Mouse (Mus musculus): ENCODE results near the gene Lpcat2.

The Lpcat2 gene

DNA sequence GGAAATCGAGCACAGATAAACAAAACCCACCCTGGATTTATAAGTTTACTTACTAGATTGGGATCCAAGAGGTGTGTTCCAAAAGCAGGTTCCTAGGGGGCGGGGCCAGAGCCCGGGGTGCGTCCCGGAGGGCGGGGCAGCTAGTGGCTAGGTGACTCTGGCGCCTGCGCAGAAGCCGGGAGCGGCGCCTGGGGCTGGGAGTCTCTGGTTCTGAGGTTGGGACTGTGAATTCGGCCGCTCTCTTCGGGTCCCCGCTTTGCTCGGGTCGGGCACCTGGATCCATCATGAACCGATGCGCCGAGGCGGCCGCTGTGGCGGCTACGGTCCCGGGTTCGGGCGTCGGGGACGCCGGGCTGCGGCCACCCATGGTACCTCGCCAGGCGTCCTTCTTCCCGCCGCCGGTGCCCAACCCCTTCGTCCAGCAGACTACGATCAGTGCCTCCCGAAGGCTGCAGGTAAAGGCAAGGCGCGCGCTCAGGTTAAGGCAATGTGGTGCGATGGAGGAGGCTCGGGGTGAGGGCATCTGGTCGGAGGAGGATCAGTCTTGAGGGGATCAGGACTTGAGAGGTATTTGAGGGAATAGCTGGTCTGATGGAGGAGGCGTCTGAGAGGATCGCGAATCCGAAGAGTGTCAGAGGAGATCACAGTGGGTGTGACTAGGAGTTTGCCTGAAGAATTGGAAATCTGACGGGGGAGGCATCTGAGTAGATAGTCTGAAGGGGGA is at the start of gene Lpcat2:
Lpcat2 (plus strand) TSS at position 169 of the 724 bp plus-strand sequence.
- DNase-seq (ENCODE audit: low read depth in 1 of 2, low spot score in 2 of 2), result peak in 1 of 2 experiments; percentile 54

DNA sequence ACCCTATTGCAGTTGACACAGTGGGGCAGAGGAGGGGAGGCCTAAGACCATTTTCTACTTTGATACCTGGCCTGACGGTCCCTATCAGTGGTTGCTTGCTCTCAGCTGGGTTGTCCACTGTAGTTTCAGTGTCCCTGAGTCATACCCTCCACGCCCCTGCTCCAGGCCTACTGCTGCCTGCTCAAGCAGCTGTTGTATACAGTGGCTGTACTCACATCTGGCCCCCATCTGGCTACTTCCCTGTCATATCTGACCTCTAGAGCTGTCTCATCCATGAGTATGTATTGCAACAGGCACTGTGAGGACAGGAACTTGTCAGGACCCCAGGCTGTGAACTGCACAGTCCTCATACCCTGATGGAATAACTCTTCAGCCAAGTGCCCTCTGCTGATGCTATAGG is 42.4 kb upstream of the Lpcat2 start:
- DNase-seq (ENCODE audit: low read depth in 1 of 2, low spot score in 2 of 2), result no peak

DNA sequence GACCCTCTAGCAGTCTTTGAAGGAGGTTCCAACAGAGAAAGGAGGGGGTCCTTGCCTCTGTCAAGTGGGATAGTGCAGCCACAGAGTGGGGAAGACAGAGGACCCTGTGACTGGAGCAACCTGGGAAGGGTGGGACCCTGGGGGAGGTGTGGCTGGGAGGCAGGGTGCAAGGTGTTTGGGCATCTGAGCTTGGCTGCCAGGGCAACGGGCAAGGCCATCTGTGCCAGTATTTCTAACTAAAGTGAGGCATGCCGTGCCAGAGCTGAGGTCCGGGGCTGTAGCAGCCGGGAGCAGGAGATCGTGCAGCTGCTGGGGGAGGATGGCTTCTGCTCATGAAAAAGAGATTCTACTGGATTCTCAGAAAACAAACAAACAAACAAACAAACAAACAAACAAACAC is 39.5 kb upstream of the Lpcat2 start:
- DNase-seq (ENCODE audit: low read depth in 1 of 2, low spot score in 2 of 2), result no peak

DNA sequence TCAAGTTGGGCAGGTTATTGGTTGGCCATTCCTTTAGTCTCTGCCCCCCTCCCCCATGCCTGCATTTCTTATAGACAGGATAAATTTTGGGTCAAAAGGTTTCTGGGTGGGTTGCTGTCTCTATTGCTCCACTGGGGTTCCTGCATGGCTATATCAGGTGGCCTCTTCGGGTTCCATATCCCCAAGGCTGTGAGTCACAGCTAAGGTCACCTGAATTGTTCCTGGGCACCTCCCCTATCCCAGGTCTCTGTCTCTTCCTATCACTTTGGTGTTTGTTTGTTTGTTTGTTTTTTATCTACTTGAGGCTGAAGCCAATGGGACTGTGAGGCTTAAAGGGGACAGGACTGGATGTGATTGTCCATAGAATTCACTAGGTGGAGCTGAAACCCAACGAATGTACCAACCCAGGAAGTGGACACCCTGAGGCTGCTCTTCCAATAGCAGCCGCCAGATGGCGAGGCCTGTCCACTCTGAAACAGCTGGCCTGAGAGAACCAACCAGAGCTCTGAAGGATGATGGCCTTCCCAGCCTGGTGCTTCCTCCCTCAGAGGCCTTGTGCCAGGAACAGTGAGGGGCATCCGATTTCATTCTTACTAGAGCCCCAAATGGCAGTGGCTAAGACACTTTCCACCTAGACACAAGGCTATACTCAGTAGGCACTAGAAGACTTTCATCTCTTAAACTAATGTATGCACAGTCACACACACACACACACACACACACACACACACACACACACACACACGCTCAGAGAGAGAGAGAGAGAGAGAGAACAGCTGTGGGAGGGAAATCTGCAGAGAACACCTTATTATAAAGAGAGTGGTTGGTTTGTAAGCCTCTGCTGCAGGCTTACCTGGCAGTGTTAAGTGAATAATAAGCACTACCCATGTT is 37.0 kb upstream of the Lpcat2 start:
- peak; percentile 35 to 75 for DNase-seq (ENCODE audit: low read depth in 1 of 2, low spot score in 2 of 2)

DNA sequence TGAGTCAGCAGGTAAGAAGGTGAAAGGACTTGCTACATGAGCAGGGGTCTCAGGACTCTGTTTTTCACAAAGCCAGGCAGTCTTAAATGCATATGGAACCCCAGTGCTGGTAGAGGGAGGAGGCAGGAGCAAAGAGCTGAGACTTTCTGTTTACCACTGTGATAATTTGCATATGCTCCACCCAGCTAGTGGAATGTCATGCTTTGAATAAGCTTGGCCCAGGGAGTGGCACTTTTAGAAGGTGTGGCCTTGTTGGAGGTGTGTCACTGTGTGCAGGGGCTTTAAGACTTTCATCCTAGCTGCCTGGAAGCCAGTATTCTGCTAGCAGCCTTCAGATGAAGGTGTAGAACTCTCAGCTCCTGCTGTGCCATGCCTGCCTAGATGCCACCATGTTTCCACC is 34.0 kb upstream of the Lpcat2 start:
- no peak for DNase-seq (ENCODE audit: low read depth in 1 of 2, low spot score in 2 of 2)

DNA sequence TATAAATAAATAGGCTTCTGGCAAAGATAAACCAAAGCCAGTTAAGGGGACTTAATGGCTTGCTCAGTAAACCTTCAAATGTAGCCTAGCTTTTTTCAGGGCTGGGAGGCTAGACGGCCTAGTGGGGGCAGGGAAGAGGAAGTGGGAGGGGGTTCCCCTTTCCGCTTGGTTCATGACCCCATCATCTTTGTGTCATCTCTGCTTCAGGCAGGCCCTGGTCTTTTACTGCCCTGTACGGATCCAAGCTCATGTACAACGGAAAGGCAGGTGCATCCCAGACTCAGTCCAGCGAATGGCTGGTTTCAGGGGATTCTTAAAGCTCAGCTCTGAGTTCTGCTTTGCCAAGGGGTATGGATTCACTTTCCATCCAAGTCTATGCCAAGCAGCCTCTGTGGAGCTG is 32.8 kb upstream of the Lpcat2 start:
- peak in 1 of 2 experiments; percentile 34 for DNase-seq (ENCODE audit: low read depth in 1 of 2, low spot score in 2 of 2)

DNA sequence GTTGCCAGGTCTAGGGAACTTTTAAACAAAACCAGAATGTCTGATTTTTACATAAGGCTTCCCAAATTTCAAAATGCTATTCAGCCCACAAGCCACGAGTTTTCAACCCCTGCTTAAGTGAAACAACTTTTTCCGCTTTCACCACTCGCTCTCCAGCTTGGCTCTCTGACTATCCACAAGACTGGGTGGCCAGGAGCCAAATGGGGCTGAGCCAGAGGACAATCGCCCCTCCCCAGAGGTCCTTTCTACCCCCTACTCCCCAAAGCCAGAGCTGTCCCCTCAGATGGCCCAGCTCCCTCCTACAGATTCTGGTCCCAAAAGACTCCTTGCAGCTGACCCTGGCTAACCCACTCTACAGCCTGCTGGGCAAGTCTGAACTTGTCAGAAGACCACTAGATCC is 29.1 kb upstream of the Lpcat2 start:
- DNase-seq (ENCODE audit: low read depth in 1 of 2, low spot score in 2 of 2), result no peak

DNA sequence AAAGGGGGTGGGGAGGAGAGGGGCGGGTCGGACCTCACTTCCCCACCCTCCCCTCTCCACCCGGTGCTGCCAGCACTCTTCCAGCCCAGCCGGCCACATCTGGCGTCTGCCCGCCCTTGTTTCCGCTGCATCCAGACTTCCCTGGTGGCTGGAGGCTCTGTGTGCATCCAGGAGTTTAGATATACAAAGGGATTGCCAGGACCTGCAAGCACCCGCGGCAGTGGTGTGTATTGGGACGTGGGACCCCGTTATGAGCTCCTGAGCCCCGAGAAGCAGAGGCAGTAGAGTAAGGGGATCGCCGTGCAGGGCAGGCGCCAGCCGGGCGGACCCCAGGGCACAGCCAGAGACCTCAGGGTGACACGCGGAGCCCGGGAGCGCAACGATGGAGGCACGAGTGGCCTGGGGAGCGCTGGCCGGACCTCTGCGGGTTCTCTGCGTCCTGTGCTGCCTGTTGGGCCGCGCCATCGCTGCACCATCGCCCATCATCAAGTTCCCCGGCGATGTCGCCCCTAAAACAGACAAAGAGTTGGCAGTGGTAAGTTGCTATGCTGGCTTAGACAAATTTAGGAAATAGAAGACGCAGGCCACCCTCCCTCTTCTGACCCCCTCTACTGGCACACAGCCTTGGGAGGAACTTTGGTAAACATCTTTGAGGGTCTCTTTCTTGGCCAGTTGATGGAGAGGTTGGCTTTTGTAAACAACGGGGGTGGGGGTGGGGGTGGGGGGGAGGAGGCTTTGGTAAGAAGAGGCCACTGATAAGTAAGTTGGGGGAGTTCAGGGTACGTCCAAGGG is 27.7 kb upstream of the Lpcat2 start, which contains the start of gene Mmp2:
Mmp2 (plus strand) TSS at position 49 of the 792 bp plus-strand sequence.
- no peak for DNase-seq (ENCODE audit: low read depth in 1 of 2, low spot score in 2 of 2)

DNA sequence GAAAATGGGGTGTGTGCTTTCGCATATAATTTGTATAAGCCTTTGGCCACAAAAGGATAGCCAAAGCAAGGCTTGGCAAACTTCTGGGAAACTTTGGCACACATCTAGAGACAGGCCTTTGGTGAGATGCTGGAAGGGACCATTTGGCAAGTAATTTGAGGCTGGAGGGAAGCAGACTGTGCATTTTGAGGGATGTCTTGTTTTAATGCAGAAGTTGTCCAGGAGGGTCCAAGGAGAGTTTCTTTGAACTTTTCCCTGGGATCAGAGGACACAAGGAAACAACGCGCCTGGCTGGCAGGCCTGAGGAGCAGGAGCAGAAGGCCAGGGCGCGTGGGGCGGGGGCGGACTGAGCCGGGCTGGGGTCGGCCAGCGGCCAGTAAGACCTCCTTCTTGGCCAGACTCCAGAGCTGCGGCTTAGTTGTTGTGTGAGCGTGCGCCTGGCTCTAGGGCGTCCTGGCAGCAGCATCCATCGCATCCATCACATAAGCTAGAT is 26.8 kb upstream of the Lpcat2 start:
- DNase-seq (ENCODE audit: low read depth in 1 of 2, low spot score in 2 of 2), result no peak

DNA sequence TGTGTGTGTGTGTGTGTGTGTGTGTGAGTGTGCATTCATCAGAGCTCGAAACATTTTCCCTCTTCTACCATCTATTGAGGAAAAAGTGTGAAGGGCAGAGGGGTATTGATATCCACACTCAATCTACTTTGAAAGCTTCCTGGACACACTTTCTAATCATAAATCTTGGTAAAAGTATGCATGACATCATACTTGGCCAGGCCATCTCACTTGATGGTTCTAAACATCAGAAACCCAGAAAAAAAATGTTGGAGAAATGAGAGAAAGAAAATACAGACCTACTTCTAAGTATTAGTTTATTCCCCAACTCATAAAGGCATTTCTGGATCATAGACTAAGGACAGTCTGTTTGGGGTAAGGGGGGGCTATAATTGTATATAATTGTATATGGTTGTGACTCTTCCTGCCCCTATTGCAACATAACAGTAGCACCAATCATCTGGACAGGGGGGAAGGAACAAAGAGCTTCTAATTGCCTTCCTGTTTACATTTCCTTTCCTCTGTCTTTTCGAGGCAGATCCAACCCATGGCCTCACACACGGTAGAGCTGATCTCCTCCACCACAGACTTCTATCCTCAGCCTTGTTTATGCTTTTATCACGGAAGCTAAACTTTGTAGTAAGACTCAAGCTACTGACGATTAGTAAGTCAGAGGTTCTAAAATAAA is 20.9 kb upstream of the Lpcat2 start:
- DNase-seq (ENCODE audit: low read depth in 1 of 2, low spot score in 2 of 2), result no peak

DNA sequence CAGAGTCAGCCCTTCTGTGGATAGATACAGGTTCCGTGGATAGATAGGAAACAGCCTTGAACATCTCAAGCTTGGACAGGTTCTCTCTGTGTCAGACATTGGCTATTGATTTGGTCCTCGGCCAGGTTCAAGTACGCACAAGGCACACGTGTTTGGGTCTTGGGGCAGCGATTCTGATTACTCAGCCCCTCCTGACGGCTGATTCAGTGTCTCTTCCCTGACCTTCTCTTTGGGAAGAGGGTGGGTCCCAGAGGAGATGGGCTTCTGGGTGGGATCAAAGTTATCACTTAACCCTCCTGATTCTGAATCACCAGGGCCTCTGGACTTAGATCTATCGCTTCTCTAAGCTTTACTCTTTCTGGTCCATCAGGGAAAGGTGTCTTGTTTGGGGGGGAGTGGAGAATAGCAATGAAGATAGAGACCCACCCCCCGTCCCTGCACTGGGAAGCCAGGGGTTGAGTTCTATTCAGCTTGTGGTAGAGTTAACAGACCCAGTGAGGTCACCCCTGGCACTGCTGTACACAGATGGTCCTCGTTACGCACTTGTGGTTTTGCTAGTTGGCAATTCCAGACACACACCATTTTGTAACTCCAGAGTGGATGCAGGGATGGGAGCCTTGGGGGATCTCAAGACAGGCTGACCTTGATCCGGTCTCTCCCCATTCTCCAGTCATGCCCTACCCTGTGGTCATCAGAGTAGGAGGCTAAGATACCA is 20.2 kb upstream of the Lpcat2 start:
- DNase-seq (ENCODE audit: low read depth in 1 of 2, low spot score in 2 of 2), result no peak

DNA sequence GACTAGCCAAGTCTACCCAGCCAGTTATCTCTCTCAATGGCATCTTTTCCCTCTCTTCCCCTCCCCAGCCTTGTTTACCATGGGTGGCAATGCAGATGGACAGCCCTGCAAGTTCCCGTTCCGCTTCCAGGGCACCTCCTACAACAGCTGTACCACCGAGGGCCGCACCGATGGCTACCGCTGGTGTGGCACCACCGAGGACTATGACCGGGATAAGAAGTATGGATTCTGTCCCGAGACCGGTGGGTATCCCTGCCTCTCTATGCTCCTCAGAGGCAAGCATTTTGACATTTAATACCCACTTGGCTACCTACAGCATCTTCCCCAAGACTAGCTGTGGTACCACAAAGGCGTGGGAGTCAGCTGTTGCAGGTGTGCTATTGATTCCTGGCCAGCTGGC is 19.2 kb upstream of the Lpcat2 start:
- DNase-seq (ENCODE audit: low read depth in 1 of 2, low spot score in 2 of 2), result no peak

DNA sequence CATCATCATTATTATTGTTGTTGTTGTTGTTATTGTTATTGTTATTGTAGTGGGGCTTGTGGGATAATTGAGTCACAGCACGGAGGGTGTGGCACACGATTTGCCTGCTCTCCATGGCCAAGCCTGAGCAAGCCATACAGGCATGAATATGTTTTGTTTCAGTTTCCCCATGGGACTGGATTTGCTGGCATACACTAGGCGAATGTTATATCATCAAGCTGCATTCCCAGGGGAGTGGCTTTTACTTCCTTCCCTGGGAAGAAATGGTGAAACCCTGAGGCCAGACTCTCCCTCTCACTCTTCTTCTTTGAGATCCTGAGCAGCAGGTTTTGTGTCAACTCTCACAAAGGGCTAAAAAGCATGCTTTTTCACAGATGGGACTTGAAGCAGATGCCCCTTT is 16.5 kb upstream of the Lpcat2 start:
- no peak for DNase-seq (ENCODE audit: low read depth in 1 of 2, low spot score in 2 of 2)

DNA sequence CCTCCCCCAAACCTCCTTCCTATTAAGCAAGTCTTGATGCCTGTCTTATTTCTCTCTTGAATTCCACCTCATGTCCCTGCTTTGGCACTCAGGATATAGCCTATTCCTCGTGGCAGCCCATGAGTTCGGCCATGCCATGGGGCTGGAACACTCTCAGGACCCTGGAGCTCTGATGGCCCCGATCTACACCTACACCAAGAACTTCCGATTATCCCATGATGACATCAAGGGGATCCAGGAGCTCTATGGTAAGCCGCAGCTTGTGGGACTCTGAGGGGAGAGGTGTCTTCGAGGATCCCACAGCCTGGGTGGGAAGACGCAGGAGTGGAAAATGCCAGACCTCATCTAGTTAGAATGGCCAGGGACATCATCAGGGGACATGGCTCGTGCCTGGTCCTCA is 16.0 kb upstream of the Lpcat2 start:
- no peak for DNase-seq (ENCODE audit: low read depth in 1 of 2, low spot score in 2 of 2)

DNA sequence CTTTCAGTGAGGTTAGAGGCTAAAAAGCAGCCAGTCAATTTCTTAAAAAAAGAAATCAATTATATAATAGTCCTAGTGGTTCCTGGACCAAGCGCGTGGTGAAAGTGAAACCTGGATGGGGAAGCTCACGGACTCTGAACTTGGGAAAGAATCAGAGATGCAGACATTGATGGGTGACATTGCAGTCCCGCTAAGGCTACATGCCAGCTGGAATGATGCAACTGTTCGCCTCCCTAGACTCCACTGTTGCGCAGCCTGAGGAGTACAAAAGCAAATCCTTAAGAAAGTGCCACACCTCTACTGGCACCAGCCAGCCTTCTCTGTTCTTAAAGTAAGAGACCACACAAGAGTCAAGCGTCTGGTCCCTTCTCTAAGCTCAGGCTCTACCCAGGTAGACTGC is 15.3 kb upstream of the Lpcat2 start:
- DNase-seq (ENCODE audit: low read depth in 1 of 2, low spot score in 2 of 2), result peak; percentile 18 to 19

DNA sequence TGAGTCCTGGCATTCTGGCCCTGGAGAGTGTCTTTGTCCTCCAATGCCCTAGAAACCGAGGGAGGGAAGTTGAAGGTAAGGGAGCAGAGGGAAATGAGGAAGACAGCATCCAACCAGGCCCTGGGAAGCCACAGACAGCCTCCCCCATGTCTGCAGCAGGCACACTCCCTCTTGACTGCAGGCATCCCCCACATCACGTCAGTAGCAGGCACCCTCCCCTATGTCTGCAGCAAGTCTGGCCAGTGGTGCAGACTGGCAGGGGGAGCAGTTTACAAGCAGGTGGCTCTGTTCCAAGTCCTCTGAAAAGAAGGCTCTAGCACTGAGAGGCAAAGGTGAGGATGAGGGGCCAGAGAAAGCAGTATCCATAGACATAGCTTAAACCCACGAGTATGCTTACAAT is 8.5 kb upstream of the Lpcat2 start:
- no peak for DNase-seq (ENCODE audit: low read depth in 1 of 2, low spot score in 2 of 2)

DNA sequence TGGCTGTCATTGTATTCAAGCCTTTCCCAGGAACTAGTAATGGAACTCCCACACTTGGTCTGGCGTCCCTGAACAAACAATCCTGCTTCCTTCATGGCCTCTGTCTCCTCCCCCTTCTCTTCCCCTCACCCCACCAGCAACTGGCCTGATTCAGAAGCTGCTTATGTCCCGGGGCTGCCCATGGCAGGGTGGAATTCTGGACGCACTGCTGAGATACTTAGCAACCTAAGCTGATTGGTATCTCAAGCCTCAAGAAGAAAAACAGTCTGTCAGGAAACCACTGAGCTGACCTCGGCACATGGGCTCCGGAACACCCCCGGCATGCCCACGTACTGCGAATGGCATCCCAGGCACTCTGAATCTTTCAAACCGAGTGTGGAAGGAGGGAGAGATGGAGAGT is 7.8 kb upstream of the Lpcat2 start:
- no peak for DNase-seq (ENCODE audit: low read depth in 1 of 2, low spot score in 2 of 2)

DNA sequence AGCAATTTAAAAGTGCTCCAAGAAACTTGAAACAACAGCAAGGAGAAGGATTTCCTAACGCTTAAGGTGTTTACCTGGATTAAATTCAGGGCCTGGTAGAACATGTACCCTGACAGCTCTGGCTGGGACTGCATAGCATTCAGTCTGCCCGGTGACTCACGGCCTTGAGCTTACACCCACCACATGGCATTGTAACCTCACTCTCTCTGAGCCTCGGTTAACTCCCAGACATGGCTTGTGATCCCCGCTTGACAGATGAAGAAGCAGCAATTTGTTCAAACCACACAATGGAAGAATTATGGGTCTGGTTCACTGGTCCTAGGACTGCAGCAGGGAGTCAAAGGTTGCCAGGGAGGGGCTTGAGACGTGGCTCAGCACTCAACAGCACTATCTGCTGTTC is 5.9 kb upstream of the Lpcat2 start:
- no peak for DNase-seq (ENCODE audit: low read depth in 1 of 2, low spot score in 2 of 2)

DNA sequence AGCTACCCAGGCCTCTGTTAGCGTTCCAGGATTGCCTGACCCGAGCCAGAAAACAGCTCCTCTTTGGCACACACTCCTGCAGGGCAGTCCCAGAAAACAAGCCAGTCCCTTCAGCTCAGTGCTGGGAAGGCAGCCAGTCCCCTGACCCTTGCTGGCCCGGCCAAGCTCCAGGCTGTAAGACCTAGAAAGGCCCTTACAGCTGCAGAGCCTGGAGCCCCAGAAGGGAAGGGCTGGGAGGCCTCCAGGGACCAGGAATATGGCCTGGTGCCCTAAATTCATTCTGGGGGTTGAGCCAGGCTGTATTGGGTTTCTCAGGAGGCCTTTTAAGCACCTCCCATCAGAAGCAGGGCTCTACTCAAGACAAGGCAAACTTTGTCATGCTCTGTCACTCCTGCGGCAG is 4.9 kb upstream of the Lpcat2 start:
- DNase-seq (ENCODE audit: low read depth in 1 of 2, low spot score in 2 of 2), result no peak

DNA sequence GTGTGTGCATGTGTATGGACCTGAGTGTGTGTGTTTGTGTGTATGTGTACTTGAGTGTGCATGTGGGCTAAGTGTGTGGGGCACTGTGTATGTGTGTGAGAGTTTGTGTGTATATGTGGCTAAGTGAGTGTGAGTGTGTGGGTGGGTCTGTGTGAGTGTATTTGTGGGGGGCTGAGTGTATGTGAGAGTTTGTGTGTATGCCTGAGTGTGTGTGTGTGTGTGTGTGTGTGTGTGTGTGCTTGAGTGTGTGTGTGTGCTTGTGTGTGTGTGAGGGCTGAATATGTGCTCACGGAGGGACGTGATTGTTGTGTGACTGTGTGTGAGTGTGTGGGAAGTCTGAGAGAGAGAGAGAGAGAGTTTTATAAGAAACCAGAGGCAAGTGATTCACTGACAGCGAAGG is 3.8 kb upstream of the Lpcat2 start:
- no peak for DNase-seq (ENCODE audit: low read depth in 1 of 2, low spot score in 2 of 2)

Measured in monocyte, adult 2 months (primary cell).